Mouse (Mus musculus): ENCODE measurements at regions not wholly inside any gene's neighbourhood (a gene's known extent, or its start where the extent isn't known, plus 50 kb on each side); places are given as distances from the start of the nearest gene placed in this dataset.

GRCm38 (mm10) chr5:112040678-112041077, 211.6 kb downstream of the Cryba4 start:
- Histone ChIP-seq H3K36me3 (no peaks in the 10 kb centered on the region), H3K27me3 (replicated peaks) (no peaks in the 10 kb centered on the region), H3K9ac (no peak overlapping the region), H3K9me3 (no peaks in the 10 kb centered on the region), H3K4me3 (replicated peaks) (no peak overlapping the region), H3K27ac (no peak overlapping the region), H3K4me2 (no peak overlapping the region), H3K4me1 (0 out of 2 replicates have a peak, but pooled peaks cover 5% of the 10 kb centered on the region)
- no peak for ATAC-seq (ENCODE audit: insufficient read depth, low FRiP score, low read depth)
- 40% methylated on average over 1 of the region's 1 CpGs for WGBS

- H3K9ac ChIP-seq, result no peak overlapping the region
- no peaks in the 10 kb centered on the region for H3K36me3 ChIP-seq
- 57% methylated on average over 4 of the region's 4 CpGs for WGBS
- H3K27me3 ChIP-seq (replicated peaks), result 0 out of 2 replicates have a peak, but pooled peaks cover 2% of the 10 kb centered on the region
- no peak overlapping the region for H3K4me2 ChIP-seq
- 0 out of 2 replicates have a peak, but pooled peaks cover 5% of the 10 kb centered on the region for H3K4me1 ChIP-seq
- ATAC-seq (ENCODE audit: insufficient read depth, low FRiP score, low read depth), result no peak
- H3K9me3 ChIP-seq, result no peaks in the 10 kb centered on the region
- H3K4me3 ChIP-seq (replicated peaks), result no peak overlapping the region
- H3K27ac ChIP-seq, result no peak overlapping the region
These were observed 211.0 kb downstream of the Cryba4 start for GRCm38 (mm10) chr5:112041285-112041684.

- no peak overlapping the region for H3K9ac ChIP-seq
- H3K4me2 ChIP-seq, result no peak overlapping the region
- WGBS, result 76% methylated on average over 11 of the region's 11 CpGs
- no peak overlapping the region for H3K4me3 ChIP-seq (replicated peaks)
- no peak for ATAC-seq (ENCODE audit: insufficient read depth, low FRiP score, low read depth)
- H3K9me3 ChIP-seq, result no peaks in the 10 kb centered on the region
- H3K27me3 ChIP-seq (replicated peaks), result 0 out of 2 replicates have a peak, but pooled peaks cover 7% of the 10 kb centered on the region
- 0 out of 2 replicates have a peak, but pooled peaks cover 1% of the 10 kb centered on the region for H3K4me1 ChIP-seq
- no peak overlapping the region for H3K27ac ChIP-seq
- no peaks in the 10 kb centered on the region for H3K36me3 ChIP-seq
These were observed 210.1 kb downstream of the Cryba4 start for GRCm38 (mm10) chr5:112042236-112042635.

- Histone ChIP-seq H3K27me3 (replicated peaks) (0 out of 2 replicates have a peak, but pooled peaks cover 10% of the 10 kb centered on the region), H3K9me3 (no peaks in the 10 kb centered on the region), H3K9ac (no peak overlapping the region), H3K27ac (no peak overlapping the region), H3K4me3 (replicated peaks) (no peak overlapping the region), H3K4me1 (no peaks in the 10 kb centered on the region), H3K36me3 (no peaks in the 10 kb centered on the region), H3K4me2 (no peak overlapping the region)
- WGBS, result 34% methylated on average over 16 of the region's 16 CpGs
- ATAC-seq (ENCODE audit: insufficient read depth, low FRiP score, low read depth), result no peak
These were observed 202.1 kb downstream of the Cryba4 start for GRCm38 (mm10) chr5:112050046-112050782.

- no peak for ATAC-seq (ENCODE audit: insufficient read depth, low FRiP score, low read depth)
- Histone ChIP-seq H3K9me3 (no peaks in the 10 kb centered on the region), H3K9ac (no peak overlapping the region), H3K4me2 (no peak overlapping the region), H3K4me1 (no peaks in the 10 kb centered on the region), H3K27me3 (replicated peaks) (0 out of 2 replicates have a peak, but pooled peaks cover 10% of the 10 kb centered on the region), H3K27ac (no peak overlapping the region), H3K36me3 (no peaks in the 10 kb centered on the region), H3K4me3 (replicated peaks) (no peak overlapping the region)
- WGBS, result 35% methylated on average over 5 of the region's 5 CpGs
These were observed 201.4 kb downstream of the Cryba4 start for GRCm38 (mm10) chr5:112050906-112051305.

GRCm38 (mm10) chr5:112051786-112052185, 200.5 kb downstream of the Cryba4 start:
- no peaks in the 10 kb centered on the region for H3K4me1 ChIP-seq
- no peak overlapping the region for H3K27ac ChIP-seq
- no peak overlapping the region for H3K4me2 ChIP-seq
- WGBS, result 80% methylated on average over 10 of the region's 10 CpGs
- H3K4me3 ChIP-seq (replicated peaks), result no peak overlapping the region
- H3K36me3 ChIP-seq, result no peaks in the 10 kb centered on the region
- ATAC-seq (ENCODE audit: insufficient read depth, low FRiP score, low read depth), result no peak
- no peak overlapping the region for H3K9ac ChIP-seq
- 0 out of 2 replicates have a peak, but pooled peaks cover 4% of the 10 kb centered on the region for H3K27me3 ChIP-seq (replicated peaks)
- H3K9me3 ChIP-seq, result no peaks in the 10 kb centered on the region

- Histone ChIP-seq H3K4me1 (no peaks in the 10 kb centered on the region), H3K36me3 (no peaks in the 10 kb centered on the region), H3K9me3 (no peaks in the 10 kb centered on the region), H3K9ac (no peak overlapping the region), H3K27ac (no peak overlapping the region), H3K4me2 (no peak overlapping the region), H3K4me3 (replicated peaks) (no peak overlapping the region), H3K27me3 (replicated peaks) (0 out of 2 replicates have a peak, but pooled peaks cover 4% of the 10 kb centered on the region)
- WGBS, result 75% methylated on average over 5 of the region's 5 CpGs
- no peak for ATAC-seq (ENCODE audit: insufficient read depth, low FRiP score, low read depth)
These were observed 198.6 kb downstream of the Cryba4 start for GRCm38 (mm10) chr5:112053600-112054155.

- no peaks in the 10 kb centered on the region for H3K9me3 ChIP-seq
- H3K4me1 ChIP-seq, result no peaks in the 10 kb centered on the region
- no peaks in the 10 kb centered on the region for H3K36me3 ChIP-seq
- 32% methylated on average over 4 of the region's 4 CpGs for WGBS
- ATAC-seq (ENCODE audit: insufficient read depth, low FRiP score, low read depth), result no peak
- no peak overlapping the region for H3K4me3 ChIP-seq (replicated peaks)
- H3K4me2 ChIP-seq, result no peak overlapping the region
- no peak overlapping the region for H3K27ac ChIP-seq
- no peak overlapping the region for H3K9ac ChIP-seq
- no peaks in the 10 kb centered on the region for H3K27me3 ChIP-seq (replicated peaks)
These were observed 197.3 kb downstream of the Cryba4 start for GRCm38 (mm10) chr5:112055018-112055417.

- ATAC-seq (ENCODE audit: insufficient read depth, low FRiP score, low read depth), result no peak
- H3K27me3 ChIP-seq (replicated peaks), result no peaks in the 10 kb centered on the region
These were observed 182.4 kb downstream of the Cryba4 start for GRCm38 (mm10) chr5:112069917-112070316.

GRCm38 (mm10) chr5:112072456-112072855, 179.9 kb downstream of the Cryba4 start:
- ATAC-seq (ENCODE audit: insufficient read depth, low FRiP score, low read depth), result no peak
- Histone ChIP-seq H3K4me3 (replicated peaks) (no peak overlapping the region), H3K27me3 (replicated peaks) (no peaks in the 10 kb centered on the region), H3K27ac (no peak overlapping the region), H3K9me3 (no peaks in the 10 kb centered on the region), H3K36me3 (no peaks in the 10 kb centered on the region), H3K4me1 (no peaks in the 10 kb centered on the region), H3K9ac (no peak overlapping the region), H3K4me2 (no peak overlapping the region)
- 65% methylated on average over 4 of the region's 4 CpGs for WGBS

More at GRCm38 (mm10) chr5:112069917-112070316, 182.4 kb downstream of the Cryba4 start:
- no peak overlapping the region for H3K4me3 ChIP-seq (replicated peaks)
- no peaks in the 10 kb centered on the region for H3K9me3 ChIP-seq
- no peaks in the 10 kb centered on the region for H3K36me3 ChIP-seq
- 87% methylated on average over 13 of the region's 13 CpGs for WGBS
- no peak overlapping the region for H3K27ac ChIP-seq
- H3K4me2 ChIP-seq, result no peak overlapping the region
- H3K4me1 ChIP-seq, result no peaks in the 10 kb centered on the region
- H3K9ac ChIP-seq, result no peak overlapping the region

- Histone ChIP-seq H3K9me3 (no peaks in the 10 kb centered on the region), H3K4me3 (replicated peaks) (no peak overlapping the region), H3K27me3 (replicated peaks) (no peaks in the 10 kb centered on the region), H3K27ac (no peak overlapping the region), H3K4me1 (no peaks in the 10 kb centered on the region), H3K9ac (no peak overlapping the region), H3K4me2 (no peak overlapping the region), H3K36me3 (no peaks in the 10 kb centered on the region)
- ATAC-seq (ENCODE audit: insufficient read depth, low FRiP score, low read depth), result no peak
- 69% methylated on average over 14 of the region's 14 CpGs for WGBS
These were observed 175.2 kb downstream of the Cryba4 start for GRCm38 (mm10) chr5:112077097-112077496.

GRCm38 (mm10) chr5:112077840-112078600, 174.3 kb downstream of the Cryba4 start:
- H3K9me3 ChIP-seq, result no peaks in the 10 kb centered on the region
- no peaks in the 10 kb centered on the region for H3K4me1 ChIP-seq
- 81% methylated on average over 19 of the region's 19 CpGs for WGBS
- ATAC-seq (ENCODE audit: insufficient read depth, low FRiP score, low read depth), result no peak
- H3K9ac ChIP-seq, result no peak overlapping the region
- no peak overlapping the region for H3K4me3 ChIP-seq (replicated peaks)
- no peaks in the 10 kb centered on the region for H3K27me3 ChIP-seq (replicated peaks)
- H3K36me3 ChIP-seq, result no peaks in the 10 kb centered on the region
- no peak overlapping the region for H3K4me2 ChIP-seq
- no peak overlapping the region for H3K27ac ChIP-seq
